Mouse (Mus musculus): ENCODE results near the gene Exoc4.

Gene Exoc4

GRCm38 (mm10) chr6:33872192-33872591 is 623.3 kb downstream of the Exoc4 start:
- DNase-seq, result no peak

- no peak for DNase-seq
These were observed 624.1 kb downstream of the Exoc4 start for GRCm38 (mm10) chr6:33873000-33873399.

GRCm38 (mm10) chr6:33874291-33875014 is 625.6 kb downstream of the Exoc4 start:
- no peak for DNase-seq

- DNase-seq, result no peak
These were observed 635.3 kb downstream of the Exoc4 start for GRCm38 (mm10) chr6:33884141-33884683.

GRCm38 (mm10) chr6:33886941-33887340 is 638.1 kb downstream of the Exoc4 start:
- DNase-seq, result no peak

GRCm38 (mm10) chr6:33890926-33891325 is 642.0 kb downstream of the Exoc4 start:
- no peak for DNase-seq

GRCm38 (mm10) chr6:33892142-33892541 is 643.3 kb downstream of the Exoc4 start:
- no peak for DNase-seq

GRCm38 (mm10) chr6:33899973-33900372 is 651.1 kb downstream of the Exoc4 start:
- DNase-seq, result no peak

GRCm38 (mm10) chr6:33900615-33901014 is 651.7 kb downstream of the Exoc4 start:
- DNase-seq, result no peak

GRCm38 (mm10) chr6:33905099-33905498 is 656.2 kb downstream of the Exoc4 start:
- DNase-seq, result no peak

GRCm38 (mm10) chr6:33910671-33911070 is 661.8 kb downstream of the Exoc4 start:
- no peak for DNase-seq

GRCm38 (mm10) chr6:33913072-33913471 is 664.2 kb downstream of the Exoc4 start:
- no peak for DNase-seq

- DNase-seq, result no peak
These were observed 664.6 kb downstream of the Exoc4 start for GRCm38 (mm10) chr6:33913486-33913885.

GRCm38 (mm10) chr6:33913964-33914363 is 665.1 kb downstream of the Exoc4 start:
- DNase-seq, result no peak

GRCm38 (mm10) chr6:33923571-33923970 is 674.7 kb downstream of the Exoc4 start:
- no peak for DNase-seq

- no peak for DNase-seq
These were observed 676.0 kb downstream of the Exoc4 start for GRCm38 (mm10) chr6:33924888-33925287.

GRCm38 (mm10) chr6:33929342-33930086 is 680.6 kb downstream of the Exoc4 start:
- peak; percentile 76 for DNase-seq

- no peak for DNase-seq
These were observed 681.4 kb downstream of the Exoc4 start for GRCm38 (mm10) chr6:33930087-33930945.

- DNase-seq, result no peak
These were observed 689.0 kb downstream of the Exoc4 start for GRCm38 (mm10) chr6:33937906-33938305.

GRCm38 (mm10) chr6:33939169-33939568 is 690.3 kb downstream of the Exoc4 start:
- no peak for DNase-seq

- no peak for DNase-seq
These were observed 698.1 kb downstream of the Exoc4 start for GRCm38 (mm10) chr6:33946911-33947489.

- no peak for DNase-seq
These were observed 701.2 kb downstream of the Exoc4 start for GRCm38 (mm10) chr6:33950113-33950512.

GRCm38 (mm10) chr6:33955469-33955868 is 706.6 kb downstream of the Exoc4 start:
- no peak for DNase-seq
